Mouse (Mus musculus) heart, embryonic 10.5 days (tissue): ENCODE results near the gene Cfap299. TPM values are rescaled to one million over a fixed set of nuclear protein-coding genes. Genes with fewer than 3 reads are reported as not detected.

Experiments used
- DNase-seq: peaks from one replicate; pipeline ENCODE4 v3.0.0-alpha.2; 2017; ENCODE audit warnings: low spot score
- H3K27ac ChIP-seq: fragments of 300-500 bp; sonication (generic); 2 replicates; pipeline ENCODE4 v1.5.1; 2016; ENCODE audit warnings: mild to moderate bottlenecking
- H3K27me3 ChIP-seq: fragments of 300-500 bp; sonication (generic); 2 replicates; pipeline ENCODE4 v1.6.1; 2016; ENCODE audit warnings: mild to moderate bottlenecking; ENCODE audit not compliant: poor library complexity, insufficient read depth, severe bottlenecking
- H3K36me3 ChIP-seq: fragments of 300-500 bp; sonication (generic); 2 replicates; pipeline ENCODE4 v1.6.1; 2016; ENCODE audit warnings: mild to moderate bottlenecking, moderate library complexity
- H3K4me1 ChIP-seq: fragments of 300-500 bp; sonication (generic); 2 replicates; pipeline ENCODE4 v1.6.1; 2016; ENCODE audit warnings: mild to moderate bottlenecking
- H3K4me3 ChIP-seq: fragments of 300-500 bp; sonication (generic); 2 replicates; pipeline ENCODE4 v1.5.1; 2016; ENCODE audit warnings: mild to moderate bottlenecking, moderate library complexity
- H3K9me3 ChIP-seq: fragments of 300-500 bp; sonication (generic); 2 replicates; pipeline ENCODE4 v1.6.1; 2016; ENCODE audit warnings: mild to moderate bottlenecking, moderate library complexity
- WGBS: fragments of 180-500 bp; shearing (Covaris S2); methylation state at CpG from one replicate; pipeline ENCODE4 v1.1.7; 2016; 5-methylcytosine and 5-hydroxymethylcytosine counted together
- polyA plus RNA-seq: library from polyadenylated mRNA; unstranded; fragments of >200 nt; fragmentation: Nextera tagmentation; extraction: Ambion mirVana; gene quantifications from 2 replicates; pipeline ENCODE4 v1.2.1, GENCODE M21; 2016

The Cfap299 gene
- polyA plus RNA-seq, 1 experiment from 2014 or later = 0.68 TPM

- H3K9me3 ChIP-seq = no peaks in the 10 kb centered on the region
- no peak for DNase-seq
- no peak overlapping the region for H3K4me3 ChIP-seq
- no peak overlapping the region for H3K27ac ChIP-seq
- 93% methylated on average over 4 of the region's 4 CpGs for WGBS
- H3K27me3 ChIP-seq = no peaks in the 10 kb centered on the region
- no peaks in the 10 kb centered on the region for H3K36me3 ChIP-seq
- no peaks in the 10 kb centered on the region for H3K4me1 ChIP-seq
Measured at GRCm38 (mm10) chr5:98778588-98778987, 449.5 kb downstream of the Cfap299 start.

- Histone ChIP-seq H3K9me3 (no peaks in the 10 kb centered on the region), H3K27ac (no peak overlapping the region), H3K4me3 (no peak overlapping the region), H3K4me1 (no peaks in the 10 kb centered on the region), H3K36me3 (no peaks in the 10 kb centered on the region), H3K27me3 (no peaks in the 10 kb centered on the region)
- no peak for DNase-seq
- 87% methylated on average over 7 of the region's 7 CpGs for WGBS
Measured at GRCm38 (mm10) chr5:98782066-98782465, 453.0 kb downstream of the Cfap299 start.

- WGBS = 70% methylated on average over 4 of the region's 4 CpGs
- Histone ChIP-seq H3K27ac (no peak overlapping the region), H3K4me3 (no peak overlapping the region), H3K9me3 (no peaks in the 10 kb centered on the region), H3K36me3 (no peaks in the 10 kb centered on the region), H3K4me1 (no peaks in the 10 kb centered on the region), H3K27me3 (no peaks in the 10 kb centered on the region)
- no peak for DNase-seq
Measured at GRCm38 (mm10) chr5:98787735-98788134, 458.6 kb downstream of the Cfap299 start.

GRCm38 (mm10) chr5:98788568-98788967 is 459.5 kb downstream of the Cfap299 start:
- Histone ChIP-seq H3K9me3 (no peaks in the 10 kb centered on the region), H3K4me3 (no peak overlapping the region), H3K4me1 (no peaks in the 10 kb centered on the region), H3K27me3 (no peaks in the 10 kb centered on the region), H3K36me3 (no peaks in the 10 kb centered on the region), H3K27ac (no peak overlapping the region)
- DNase-seq = no peak
- WGBS = 83% methylated on average over 7 of the region's 7 CpGs

GRCm38 (mm10) chr5:98790894-98791607 is 461.9 kb downstream of the Cfap299 start:
- no peak for DNase-seq
- Histone ChIP-seq H3K27me3 (no peaks in the 10 kb centered on the region), H3K9me3 (no peaks in the 10 kb centered on the region), H3K4me1 (no peaks in the 10 kb centered on the region), H3K36me3 (no peaks in the 10 kb centered on the region), H3K4me3 (no peak overlapping the region), H3K27ac (no peak overlapping the region)
- WGBS = 70% methylated on average over 7 of the region's 7 CpGs

- Histone ChIP-seq H3K36me3 (no peaks in the 10 kb centered on the region), H3K27ac (no peak overlapping the region), H3K9me3 (no peaks in the 10 kb centered on the region), H3K4me1 (no peaks in the 10 kb centered on the region), H3K4me3 (no peak overlapping the region), H3K27me3 (no peaks in the 10 kb centered on the region)
- WGBS = 84% methylated on average over 5 of the region's 5 CpGs
- DNase-seq = no peak
Measured at GRCm38 (mm10) chr5:98801495-98801894, 472.4 kb downstream of the Cfap299 start.

- Histone ChIP-seq H3K27ac (no peak overlapping the region), H3K4me1 (no peaks in the 10 kb centered on the region), H3K4me3 (no peak overlapping the region), H3K36me3 (no peaks in the 10 kb centered on the region), H3K27me3 (no peaks in the 10 kb centered on the region), H3K9me3 (no peaks in the 10 kb centered on the region)
- no peak for DNase-seq
- whole genome bisulfite sequencing = 76% methylated on average over 6 of the region's 6 CpGs
Measured at GRCm38 (mm10) chr5:98804761-98805160, 475.7 kb downstream of the Cfap299 start.

- DNase-seq = no peak
- WGBS = 85% methylated on average over 4 of the region's 4 CpGs
- Histone ChIP-seq H3K9me3 (no peaks in the 10 kb centered on the region), H3K4me1 (no peaks in the 10 kb centered on the region), H3K36me3 (no peaks in the 10 kb centered on the region), H3K4me3 (no peak overlapping the region), H3K27me3 (no peaks in the 10 kb centered on the region), H3K27ac (no peak overlapping the region)
Measured at GRCm38 (mm10) chr5:98806492-98806891, 477.4 kb downstream of the Cfap299 start.

- Histone ChIP-seq H3K36me3 (no peaks in the 10 kb centered on the region), H3K4me1 (no peaks in the 10 kb centered on the region), H3K9me3 (no peaks in the 10 kb centered on the region), H3K27me3 (no peaks in the 10 kb centered on the region), H3K4me3 (no peak overlapping the region), H3K27ac (no peak overlapping the region)
- no peak for DNase-seq
- 88% methylated on average over 7 of the region's 7 CpGs for WGBS
Measured at GRCm38 (mm10) chr5:98807022-98807421, 477.9 kb downstream of the Cfap299 start.

GRCm38 (mm10) chr5:98807953-98808352 is 478.8 kb downstream of the Cfap299 start:
- H3K4me3 ChIP-seq = no peak overlapping the region
- no peak overlapping the region for H3K27ac ChIP-seq
- WGBS = 70% methylated on average over 9 of the region's 9 CpGs
- no peaks in the 10 kb centered on the region for H3K4me1 ChIP-seq
- no peaks in the 10 kb centered on the region for H3K36me3 ChIP-seq
- no peaks in the 10 kb centered on the region for H3K9me3 ChIP-seq
- no peaks in the 10 kb centered on the region for H3K27me3 ChIP-seq
- no peak for DNase-seq

GRCm38 (mm10) chr5:98812380-98812779 is 483.3 kb downstream of the Cfap299 start:
- Histone ChIP-seq H3K4me1 (no peaks in the 10 kb centered on the region), H3K36me3 (no peaks in the 10 kb centered on the region), H3K27me3 (no peaks in the 10 kb centered on the region), H3K27ac (no peak overlapping the region), H3K4me3 (no peak overlapping the region), H3K9me3 (no peaks in the 10 kb centered on the region)
- DNase-seq = no peak
- WGBS = 50% methylated on average over 1 of the region's 1 CpGs

- Histone ChIP-seq H3K27ac (no peak overlapping the region), H3K9me3 (no peaks in the 10 kb centered on the region), H3K4me3 (no peak overlapping the region), H3K4me1 (no peaks in the 10 kb centered on the region), H3K36me3 (no peaks in the 10 kb centered on the region), H3K27me3 (no peaks in the 10 kb centered on the region)
- DNase-seq = no peak
- WGBS = 79% methylated on average over 1 of the region's 1 CpGs
Measured at GRCm38 (mm10) chr5:98815269-98815668, 486.2 kb downstream of the Cfap299 start.

GRCm38 (mm10) chr5:98833760-98834159 is 504.7 kb downstream of the Cfap299 start:
- 76% methylated on average over 9 of the region's 9 CpGs for WGBS
- no peak overlapping the region for H3K27ac ChIP-seq
- DNase-seq = no peak

GRCm38 (mm10) chr5:98834300-98834699 is 505.2 kb downstream of the Cfap299 start:
- no peak overlapping the region for H3K4me3 ChIP-seq
- 81% methylated on average over 6 of the region's 6 CpGs for WGBS
- no peaks in the 10 kb centered on the region for H3K27me3 ChIP-seq
- H3K9me3 ChIP-seq = no peaks in the 10 kb centered on the region
- no peak for DNase-seq
- H3K36me3 ChIP-seq = no peaks in the 10 kb centered on the region
- no peaks in the 10 kb centered on the region for H3K4me1 ChIP-seq
- no peak overlapping the region for H3K27ac ChIP-seq

More at GRCm38 (mm10) chr5:98833760-98834159, 504.7 kb downstream of the Cfap299 start:
- Histone ChIP-seq H3K36me3 (no peaks in the 10 kb centered on the region), H3K4me3 (no peak overlapping the region), H3K9me3 (no peaks in the 10 kb centered on the region), H3K27me3 (no peaks in the 10 kb centered on the region), H3K4me1 (no peaks in the 10 kb centered on the region)
